Mouse (Mus musculus) layer of hippocampus, postnatal 14 days (tissue): ENCODE data around the gene Dnlz. TPM values are rescaled to one million over a fixed set of nuclear protein-coding genes. Genes with fewer than 3 reads are reported as not detected.
A peak's percentile ranks its signal among the peaks of the same experiment; 100 is the strongest.

ENCODE experiments used
- DNase-seq, 2 experiments: peaks; one replicate each; pipeline ENCODE4 v3.0.0; 2021 to 2022; ENCODE audit warnings: low spot score in 2 of 2, mixed read lengths in 1 of 2
- total RNA-seq, 2 experiments: library from RNA; stranded (reverse); gene quantifications; 2 replicates each; pipeline ENCODE4 v1.2.3; 2021

Gene Dnlz
- total RNA-seq, 2 experiments from 2014 or later: 25.9 TPM

GRCm38 (mm10) chr2:26300161-26300807 is 51.6 kb downstream of the Dnlz start:
- peak in 1 of 2 experiments; percentile 52 for DNase-seq

GRCm38 (mm10) chr2:26299336-26299735 is 52.6 kb downstream of the Dnlz start:
- DNase-seq: no peak

- peak in 1 of 2 experiments; percentile 16 for DNase-seq
These were observed 53.1 kb downstream of the Dnlz start for GRCm38 (mm10) chr2:26298856-26299230.

- DNase-seq: peak; percentile 65 to 70
These were observed 53.6 kb downstream of the Dnlz start for GRCm38 (mm10) chr2:26298208-26298855.

Other genes with a start within 250 kb of the Dnlz start
- gene Nacc2, start 228.9 kb downstream of the Dnlz start, total RNA-seq: 10 to 100 TPM; 58.1 to 58.9 TPM
- not detected for gene Lhx3, start 143.8 kb downstream of the Dnlz start, total RNA-seq
- 10 to 100 TPM; 20.8 to 21.8 TPM for gene Qsox2, start 114.6 kb downstream of the Dnlz start, total RNA-seq
- 1 to 10 TPM in 1 of 2 experiments, under 1 TPM in 1; 0.60 to 1.2 TPM for gene Ccdc187, start 57.6 kb downstream of the Dnlz start, total RNA-seq
- gene Gpsm1, start 36.6 kb downstream of the Dnlz start, total RNA-seq: 10 to 100 TPM; 48.4 to 57.6 TPM
- gene Card9, start 8.8 kb upstream of the Dnlz start, total RNA-seq: 1 to 10 TPM; 2.5 to 2.6 TPM
- gene Snapc4, start 28.5 kb upstream of the Dnlz start, total RNA-seq: 10 to 100 TPM; 58.4 to 84.5 TPM
- gene Entr1, start 37.2 kb upstream of the Dnlz start, total RNA-seq: 100 to 1,000 TPM; 154 to 168 TPM
- gene Pmpca, start 37.2 kb upstream of the Dnlz start, total RNA-seq: 100 to 1,000 TPM; 108 to 113 TPM
- gene Inpp5e, start 57.1 kb upstream of the Dnlz start, total RNA-seq: 10 to 100 TPM; 22.0 to 22.6 TPM
- 10 to 100 TPM; 47.2 to 48.3 TPM for gene Sec16a, start 93.1 kb upstream of the Dnlz start, total RNA-seq
- 10 to 100 TPM; 35.4 to 45.2 TPM for gene Notch1, start 164.6 kb upstream of the Dnlz start, total RNA-seq
- 10 to 100 TPM; 80.2 to 84.1 TPM for gene Egfl7, start 227.9 kb upstream of the Dnlz start, total RNA-seq
- not detected for gene Gm20532, start 234.5 kb upstream of the Dnlz start, total RNA-seq